Mouse (Mus musculus) lung, postnatal 10 days (tissue): ENCODE measurements around the gene Rce1.
A peak's percentile ranks its signal among the peaks of the same experiment; 100 is the strongest.
"Not testable (repeated sequence)": the region's sequence is repeated elsewhere in the genome, so short reads cannot be mapped to it uniquely, and the experiment has no call there.

Experiments used
- DNase-seq: peaks from one replicate; pipeline ENCODE4 v3.0.0; 2021

Rce1 gene

DNA sequence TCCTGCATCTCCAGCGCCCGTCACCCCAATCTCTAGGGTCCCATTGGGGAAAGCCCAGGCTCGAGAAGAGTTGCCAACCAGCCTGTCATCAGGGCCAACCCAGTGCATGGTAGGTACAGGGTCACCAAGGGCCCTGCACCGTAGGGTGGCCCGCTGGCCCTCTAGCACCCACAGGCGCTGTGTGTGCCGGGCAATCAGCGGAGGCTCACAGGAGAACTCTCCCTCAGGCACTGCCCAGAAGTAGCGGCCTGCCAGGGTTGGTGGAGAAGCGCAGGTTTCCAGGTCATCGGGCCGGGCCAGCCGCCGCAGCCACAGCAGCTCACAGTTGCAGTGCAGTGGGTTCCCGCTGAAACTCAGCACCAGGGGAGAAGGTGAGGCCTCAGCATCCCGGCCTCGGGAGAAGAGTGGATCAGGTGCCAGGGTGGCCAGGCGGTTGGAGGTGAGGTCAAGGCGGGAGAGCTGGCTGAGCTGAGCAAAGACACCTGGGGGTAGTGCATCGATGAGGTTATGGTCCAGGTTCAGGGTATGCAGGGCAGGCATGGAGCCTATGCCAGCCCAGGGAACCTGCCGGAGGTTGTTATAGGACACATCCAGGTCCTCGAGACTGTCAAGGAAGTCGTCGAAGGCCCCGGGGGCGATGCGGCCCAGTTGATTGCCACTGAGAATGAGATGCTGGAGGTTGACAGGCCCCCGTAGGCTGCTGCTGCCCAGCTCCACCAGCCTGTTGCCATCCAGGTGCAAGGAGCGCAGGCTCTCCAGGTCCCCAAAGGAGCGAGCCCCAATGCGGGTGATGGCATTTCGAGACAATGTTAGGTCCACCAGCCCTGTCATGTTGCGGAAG, 11.8 kb downstream of the Rce1 start:
- no peak for DNase-seq

DNA sequence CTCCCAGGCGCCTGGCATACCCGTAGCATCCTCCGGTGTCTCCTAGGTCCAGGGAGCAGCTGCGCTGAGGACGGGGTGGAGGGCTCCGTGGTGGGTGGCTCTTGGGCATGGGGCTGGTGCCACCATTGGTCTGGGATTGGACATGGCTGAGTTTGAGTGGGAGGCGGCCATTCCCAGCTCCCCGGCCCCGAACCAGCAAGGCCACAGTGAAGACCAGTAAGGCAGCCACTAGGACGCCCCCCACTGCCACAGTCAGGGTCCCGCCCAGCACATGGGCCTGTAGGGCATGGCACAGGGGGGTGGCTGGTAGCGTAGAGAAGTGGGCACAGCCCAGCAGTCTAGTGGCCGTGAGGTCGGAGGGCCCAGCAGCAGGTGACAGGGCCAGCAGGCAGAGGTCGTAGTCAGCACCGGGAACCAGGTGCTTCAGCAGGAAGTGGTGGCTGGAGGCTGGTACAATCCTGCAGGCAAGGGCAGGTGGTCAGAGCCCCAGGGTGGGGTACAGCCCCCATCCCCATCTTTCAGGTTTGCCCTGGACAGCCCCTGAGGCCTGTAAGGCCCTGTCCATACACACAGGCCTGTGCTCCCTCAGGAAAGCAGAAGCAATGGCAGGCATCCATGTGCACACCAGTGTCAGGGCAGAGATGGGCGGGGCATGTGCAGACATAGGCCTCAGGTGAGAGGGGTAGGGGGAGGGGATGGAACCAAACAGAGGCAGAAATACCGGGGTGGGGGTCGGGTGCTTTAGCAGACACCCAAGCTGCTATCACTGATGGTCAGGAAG, 13.1 kb downstream of the Rce1 start:
- DNase-seq, result no peak

DNA sequence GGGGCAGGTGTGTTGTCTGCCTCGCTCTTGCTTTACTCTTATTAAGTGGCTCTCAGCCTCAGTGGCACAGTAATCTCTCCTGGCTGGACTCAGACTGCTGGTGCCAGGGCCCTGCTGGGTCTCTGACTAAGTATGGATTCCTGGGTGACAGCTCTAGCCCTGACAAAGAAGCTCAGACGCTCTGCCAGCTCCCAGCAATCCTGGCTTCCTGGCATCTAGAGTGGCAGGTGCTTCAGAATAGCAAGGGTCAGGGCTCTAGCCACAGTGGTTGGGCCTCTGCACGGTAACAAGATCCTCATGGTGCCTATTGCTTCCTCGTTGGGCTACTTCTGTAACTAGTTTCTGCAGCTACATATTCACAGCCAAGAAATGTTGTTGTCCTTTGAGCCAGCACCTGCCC, 15.3 kb downstream of the Rce1 start:
- DNase-seq, result no peak

GRCm38 (mm10) chr19:4608511-4608910, 16.9 kb downstream of the Rce1 start:
- no peak for DNase-seq

GRCm38 (mm10) chr19:4607406-4607805, 18.0 kb downstream of the Rce1 start:
- DNase-seq, result no peak

GRCm38 (mm10) chr19:4605654-4606053, 19.8 kb downstream of the Rce1 start:
- no peak for DNase-seq

DNA sequence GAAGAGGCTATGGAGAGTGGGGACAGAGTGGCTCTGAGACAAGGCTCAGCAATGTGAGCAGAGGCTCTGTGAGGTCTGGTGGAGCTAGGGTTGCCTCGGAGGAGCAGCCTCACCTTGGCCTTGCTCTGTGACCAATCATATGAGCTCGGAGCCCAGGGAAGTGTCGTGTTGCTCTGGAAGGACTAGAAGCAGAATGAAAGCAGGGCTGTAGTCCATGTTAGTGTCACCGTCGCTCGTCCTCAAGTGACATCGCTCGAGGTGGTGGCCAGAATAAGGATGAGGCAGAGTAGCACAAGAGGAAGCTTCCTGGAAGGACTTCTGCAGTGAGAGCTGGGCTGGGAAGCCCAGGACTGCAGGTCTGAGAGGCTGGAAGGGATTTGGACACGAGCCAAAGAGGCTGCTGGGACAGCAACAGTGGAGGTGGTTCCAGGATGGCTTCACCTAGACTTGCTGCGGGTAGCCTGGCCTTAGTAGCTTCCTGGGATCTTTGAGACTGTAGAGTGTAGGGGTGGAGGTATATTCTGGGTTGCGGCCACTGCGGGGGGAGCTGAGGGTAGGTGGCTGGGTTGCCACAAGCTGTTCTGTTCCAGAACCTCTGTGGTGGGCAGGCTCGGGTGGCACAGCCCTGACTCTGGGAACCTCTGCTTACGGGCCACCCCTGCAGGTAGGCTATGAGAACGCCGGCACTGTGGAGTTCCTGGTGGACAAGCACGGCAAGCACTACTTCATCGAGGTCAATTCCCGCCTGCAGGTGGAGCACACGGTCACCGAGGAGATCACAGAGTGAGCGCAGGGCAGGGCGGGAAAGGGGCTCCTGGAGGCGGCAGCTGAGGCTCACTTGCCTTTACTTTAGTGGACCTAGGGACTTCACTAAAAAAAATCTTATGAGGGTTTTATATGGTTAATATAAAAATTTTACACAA, 21.4 kb downstream of the Rce1 start:
- peak; percentile 74 for DNase-seq

DNA sequence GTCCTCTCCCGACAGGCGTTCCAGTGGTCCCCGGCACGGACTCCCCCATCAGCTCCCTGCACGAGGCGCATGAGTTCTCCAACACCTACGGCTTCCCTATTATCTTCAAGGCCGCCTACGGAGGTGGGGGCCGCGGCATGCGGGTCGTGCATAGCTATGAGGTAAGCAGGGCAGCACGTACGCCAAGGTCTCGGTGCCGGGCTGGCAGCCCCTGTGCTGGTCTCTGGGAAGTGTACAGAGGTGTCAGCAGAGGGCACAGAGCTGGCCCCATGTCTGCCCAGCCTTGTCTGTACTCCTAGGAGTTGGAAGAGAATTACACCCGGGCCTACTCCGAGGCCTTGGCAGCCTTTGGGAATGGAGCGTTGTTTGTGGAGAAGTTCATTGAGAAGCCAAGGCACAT, 23.0 kb downstream of the Rce1 start:
- no peak for DNase-seq

DNA sequence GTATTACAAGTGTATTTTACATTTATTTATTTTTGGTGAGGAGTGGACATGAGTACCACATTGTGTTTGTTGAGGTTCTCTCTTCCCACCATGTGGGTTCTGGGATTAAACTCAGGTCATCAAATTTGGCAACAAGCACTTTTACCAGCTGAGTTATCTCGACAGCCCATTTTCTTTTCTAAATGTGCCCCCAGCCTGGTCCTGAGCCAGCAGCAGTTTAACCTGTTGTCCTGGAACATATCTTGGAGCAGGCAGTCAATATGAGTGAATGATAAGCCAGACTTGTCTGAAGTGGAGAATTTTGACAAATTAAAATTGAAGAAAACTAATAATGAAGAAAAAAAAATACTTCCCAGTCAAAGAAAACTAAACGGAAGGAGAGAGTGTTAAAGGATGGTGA, 29.4 kb downstream of the Rce1 start:
- no peak for DNase-seq

DNA sequence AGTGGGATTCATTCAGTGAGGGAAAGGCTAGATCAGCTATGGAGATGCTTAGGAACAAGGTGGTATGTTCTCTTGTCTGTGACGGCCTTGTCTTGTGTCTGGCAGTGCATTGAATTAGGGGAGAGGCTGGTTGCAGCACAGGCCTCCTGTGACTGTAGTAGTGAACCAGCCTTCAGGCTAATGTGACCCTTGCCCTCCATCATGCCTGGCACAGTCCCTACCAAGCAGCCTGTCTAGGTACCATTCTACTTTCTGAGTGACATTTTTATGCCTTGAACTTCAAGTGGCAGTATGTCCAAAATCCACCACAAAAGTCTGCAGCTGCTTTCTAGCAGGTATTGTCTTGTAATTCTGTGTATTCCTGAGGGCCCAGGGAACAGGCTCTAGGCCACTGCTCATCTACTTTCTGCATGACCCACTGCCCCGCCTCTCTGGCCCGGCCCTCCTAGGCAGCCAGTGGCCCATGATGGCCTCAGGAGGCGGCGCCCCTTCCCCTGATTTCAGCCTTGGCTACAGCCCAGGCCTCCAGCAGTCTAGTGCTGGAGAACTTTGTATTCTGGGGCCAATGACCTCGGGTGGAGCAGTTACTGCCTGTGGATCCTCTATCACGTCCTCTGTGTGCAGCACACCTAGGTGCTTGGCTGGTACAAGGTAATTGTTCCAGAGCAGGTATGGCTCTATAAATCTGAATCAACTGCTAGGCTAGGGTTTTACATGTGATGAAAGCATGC, 31.5 kb downstream of the Rce1 start:
- no peak for DNase-seq

DNA sequence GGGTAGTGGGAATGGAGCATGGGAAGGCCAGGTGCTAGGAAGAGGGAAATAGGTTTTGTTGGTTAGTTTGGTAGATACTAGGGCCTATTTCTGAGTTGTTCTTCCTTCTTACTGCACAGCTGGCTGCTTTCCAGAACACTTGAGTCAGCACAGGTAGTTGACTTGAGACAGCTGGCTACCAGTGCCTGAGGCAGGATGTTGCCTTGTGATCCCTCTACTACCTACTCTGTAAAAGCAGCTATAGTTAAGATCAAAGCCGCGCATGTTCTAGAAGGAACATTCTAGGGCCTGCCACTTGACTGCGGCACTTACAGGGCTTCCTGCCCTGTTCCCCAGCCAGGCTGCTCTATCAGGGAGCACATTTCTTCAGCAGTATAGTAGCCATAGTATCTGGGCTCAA, 35.4 kb downstream of the Rce1 start:
- DNase-seq, result peak; percentile 13

- DNase-seq, result no peak
Measured at GRCm38 (mm10) chr19:4589081-4589480, 36.4 kb downstream of the Rce1 start.

- no peak for DNase-seq
Measured at GRCm38 (mm10) chr19:4588430-4588829, 37.0 kb downstream of the Rce1 start.

GRCm38 (mm10) chr19:4587426-4587825, 38.0 kb downstream of the Rce1 start:
- DNase-seq, result no peak

GRCm38 (mm10) chr19:4586783-4587182, 38.7 kb downstream of the Rce1 start:
- DNase-seq, result not testable (repeated sequence)

DNA sequence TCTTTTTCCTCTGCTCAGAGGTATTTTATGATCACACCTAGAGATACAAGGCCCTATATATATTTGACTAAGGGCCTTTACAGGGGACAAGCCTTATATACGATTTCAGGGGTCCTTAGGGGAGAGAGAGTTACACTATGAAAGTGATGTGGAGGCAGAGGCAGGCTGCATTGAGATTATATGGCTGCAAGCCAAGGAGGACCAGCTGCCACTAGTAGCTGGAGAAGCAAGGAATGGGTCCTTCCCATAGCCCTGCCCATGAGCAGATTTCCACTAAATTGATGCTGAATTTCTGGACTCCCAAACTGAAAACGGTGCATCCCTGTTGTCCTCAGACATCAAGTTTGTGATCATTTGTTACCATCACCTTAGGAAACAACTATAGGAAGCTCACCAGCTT, 41.6 kb downstream of the Rce1 start:
- no peak for DNase-seq

DNA sequence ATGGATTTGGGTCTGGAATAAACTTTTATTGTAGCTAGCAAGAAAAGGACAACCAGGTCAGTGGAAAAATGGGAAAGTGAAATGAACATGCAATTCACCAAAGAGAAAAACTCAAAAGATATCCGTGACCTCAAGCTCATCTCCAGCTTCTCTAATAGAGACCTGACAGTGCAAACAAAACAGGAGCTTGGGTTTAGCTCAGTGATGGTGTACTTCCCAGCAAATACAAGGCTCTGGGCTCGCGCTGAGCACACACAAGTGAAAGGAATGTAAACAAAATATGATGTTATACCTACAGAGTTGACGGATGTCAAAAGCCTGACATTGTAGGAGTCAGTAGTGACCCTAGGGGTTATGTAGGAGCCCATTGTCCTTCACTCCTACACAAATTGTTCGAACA, 46.1 kb downstream of the Rce1 start:
- no peak for DNase-seq

DNA sequence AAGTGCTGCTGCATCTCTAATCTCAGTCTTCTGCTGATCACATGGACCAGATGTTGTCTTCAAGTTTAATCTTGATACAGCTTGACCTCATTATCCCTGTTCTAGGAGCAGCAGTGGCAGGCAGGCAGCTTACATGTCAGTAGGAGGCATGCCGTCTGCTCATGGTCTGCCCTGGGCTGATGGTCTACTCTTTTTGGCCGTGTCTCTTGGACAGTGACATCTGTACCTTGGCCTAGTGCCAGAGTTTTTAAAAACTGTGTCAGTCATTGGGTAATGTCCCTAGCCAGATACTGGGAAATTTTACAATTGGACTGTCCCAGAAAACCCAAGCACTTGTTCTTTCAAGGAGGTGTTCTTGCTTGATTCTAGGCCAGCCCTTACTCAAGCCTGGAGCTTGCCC, 46.6 kb downstream of the Rce1 start:
- DNase-seq, result peak; percentile 65

- DNase-seq, result no peak
Measured at GRCm38 (mm10) chr19:4573241-4573640, 52.2 kb downstream of the Rce1 start.
